Comparison of ENCODE assay signal across 8 mouse cellular contexts in genomic region chr5:51553251-51553650, GRCm38 (mm10). TPM values are rescaled to one million over a fixed set of nuclear protein-coding genes. Genes with fewer than 3 reads are reported as not detected.
A peak's percentile ranks its signal among the peaks of the same experiment; 100 is the strongest.
DNase-seq lines count a peak whose midpoint lies in the region; ATAC-seq and TF ChIP-seq lines count a peak whose summit lies in the region.

No protein-coding gene starts in this region.

- peak overlapping the region; percentile 86 for H3K27ac ChIP-seq in kidney, postnatal 0 days
- peak overlapping the region; percentile 88 for H3K27ac ChIP-seq in embryonic facial prominence, embryonic 14.5 days (replicated peaks; ENCODE audit: low read depth, low read length)
- peak overlapping the region; percentile 88 for H3K27ac ChIP-seq in intestine, embryonic 16.5 days (ENCODE audit: low read length)
- 0 out of 2 replicates have a peak overlapping the region, but pooled peaks have one; percentile 10 for H3K27ac ChIP-seq in neural tube, embryonic 12.5 days

- DNase-seq in kidney, postnatal 0 days (ENCODE audit: low spot score) = no peak
- DNase-seq in kidney, postnatal 25 days = no peak
- DNase-seq in embryonic facial prominence, embryonic 14.5 days (ENCODE audit: low spot score) = peak; percentile 32
- DNase-seq in urinary bladder, postnatal 25 days (ENCODE audit: low spot score) = no peak
- DNase-seq in thymus, postnatal 0 days (ENCODE audit: low spot score) = no peak
- no peak for DNase-seq in spleen, postnatal 10 days (ENCODE audit: low spot score in 2 of 2)

- no peaks in the 10 kb centered on the region for H3K9me3 ChIP-seq in kidney, postnatal 0 days (replicated peaks; ENCODE audit: low read length)
- no peaks in the 10 kb centered on the region for H3K9me3 ChIP-seq in embryonic facial prominence, embryonic 14.5 days (ENCODE audit: control insufficient read depth, low read length)
- no peaks in the 10 kb centered on the region for H3K9me3 ChIP-seq in intestine, embryonic 16.5 days (ENCODE audit: control insufficient read depth, low read length)
- no peaks in the 10 kb centered on the region for H3K9me3 ChIP-seq in neural tube, embryonic 12.5 days

- peak overlapping the region; percentile 72 for H3K4me2 ChIP-seq in kidney, postnatal 0 days (ENCODE audit: low read length)
- H3K4me2 ChIP-seq in embryonic facial prominence, embryonic 14.5 days (ENCODE audit: low read depth, low read length) = peak overlapping the region; percentile 70
- peak overlapping the region; percentile 75 for H3K4me2 ChIP-seq in intestine, embryonic 16.5 days (ENCODE audit: low read depth, low read length)
- peak overlapping the region; percentile 71 for H3K4me2 ChIP-seq in neural tube, embryonic 12.5 days (replicated peaks)

- no peaks in the 10 kb centered on the region for H3K4me1 ChIP-seq in kidney, postnatal 0 days (replicated peaks; ENCODE audit: insufficient read depth, low read length)
- peaks cover 7% of the 10 kb centered on the region for H3K4me1 ChIP-seq in embryonic facial prominence, embryonic 14.5 days (ENCODE audit: control insufficient read depth, insufficient read depth, low read length)
- H3K4me1 ChIP-seq in intestine, embryonic 16.5 days (ENCODE audit: control insufficient read depth, insufficient read depth, low read length) = peaks cover 8% of the 10 kb centered on the region
- peaks cover 9% of the 10 kb centered on the region for H3K4me1 ChIP-seq in neural tube, embryonic 12.5 days

- peak overlapping the region; percentile 64 for H3K9ac ChIP-seq in kidney, postnatal 0 days (ENCODE audit: low read depth, low read length)
- peak overlapping the region; percentile 59 for H3K9ac ChIP-seq in embryonic facial prominence, embryonic 14.5 days (ENCODE audit: low read depth, low read length)
- H3K9ac ChIP-seq in intestine, embryonic 16.5 days (ENCODE audit: low read depth, low read length) = peak overlapping the region; percentile 70
- 0 out of 2 replicates have a peak overlapping the region, but pooled peaks have one; percentile 45 for H3K9ac ChIP-seq in neural tube, embryonic 12.5 days

- no peak for ATAC-seq in kidney, postnatal 0 days (replicated peaks; ENCODE audit: low FRiP score, low read depth)
- no peak for ATAC-seq in embryonic facial prominence, embryonic 14.5 days (ENCODE audit: low read depth)
- peak; percentile 21 for ATAC-seq in intestine, embryonic 16.5 days
- ATAC-seq in neural tube, embryonic 12.5 days (ENCODE audit: low FRiP score, low read depth) = no peak

- H3K4me3 ChIP-seq in kidney, postnatal 0 days (replicated peaks; ENCODE audit: low read depth, low read length) = peak overlapping the region; percentile 59
- H3K4me3 ChIP-seq in embryonic facial prominence, embryonic 14.5 days (ENCODE audit: low read depth, low read length) = peak overlapping the region; percentile 50
- peak overlapping the region; percentile 67 for H3K4me3 ChIP-seq in intestine, embryonic 16.5 days (ENCODE audit: low read length)
- peak overlapping the region; percentile 41 for H3K4me3 ChIP-seq in neural tube, embryonic 12.5 days

- WGBS in kidney, postnatal 0 days = 5% methylated on average over 5 of the region's 5 CpGs
- 6% methylated on average over 5 of the region's 5 CpGs for WGBS in embryonic facial prominence, embryonic 14.5 days
- 2% methylated on average over 5 of the region's 5 CpGs for WGBS in intestine, embryonic 16.5 days
- 10% methylated on average over 5 of the region's 5 CpGs for WGBS in neural tube, embryonic 12.5 days

- H3K36me3 ChIP-seq in kidney, postnatal 0 days (ENCODE audit: insufficient read depth, low read length) = no peaks in the 10 kb centered on the region
- H3K36me3 ChIP-seq in embryonic facial prominence, embryonic 14.5 days (ENCODE audit: control insufficient read depth, insufficient read depth, low read length) = no peaks in the 10 kb centered on the region
- no peaks in the 10 kb centered on the region for H3K36me3 ChIP-seq in intestine, embryonic 16.5 days (ENCODE audit: control insufficient read depth, insufficient read depth, low read length)
- no peaks in the 10 kb centered on the region for H3K36me3 ChIP-seq in neural tube, embryonic 12.5 days

- H3K27me3 ChIP-seq in kidney, postnatal 0 days (ENCODE audit: insufficient read depth, low read length) = no peaks in the 10 kb centered on the region
- H3K27me3 ChIP-seq in embryonic facial prominence, embryonic 14.5 days (replicated peaks; ENCODE audit: control insufficient read depth, insufficient read depth, low read length) = no peaks in the 10 kb centered on the region
- no peaks in the 10 kb centered on the region for H3K27me3 ChIP-seq in intestine, embryonic 16.5 days (replicated peaks; ENCODE audit: control insufficient read depth, insufficient read depth, low read length)
- H3K27me3 ChIP-seq in neural tube, embryonic 12.5 days (replicated peaks) = no peaks in the 10 kb centered on the region

- TF ChIP-seq CTCF in kidney, postnatal 0 days (IDR thresholded peaks at IDR 0.05; ENCODE audit: low read depth) = no peak

RNA-seq across cellular contexts. Expression of gene Ppargc1a, which starts 14.3 kb away (rescaled TPM):
- polyA plus RNA-seq in kidney, postnatal 0 days (2015; fragmentation: Nextera tagmentation; extraction: Ambion mirVana) = 30.1 and 32.1 TPM in 2 replicates
- 4.6 and 4.9 TPM in 2 replicates for polyA plus RNA-seq in embryonic facial prominence, embryonic 14.5 days (2014; fragmentation: Nextera tagmentation; extraction: Ambion mirVana)
- polyA plus RNA-seq in intestine, embryonic 16.5 days (2015; fragmentation: Nextera tagmentation; extraction: Ambion mirVana) = 8.9 and 10.5 TPM in 2 replicates
- 3.8 and 4.2 TPM in 2 replicates for polyA plus RNA-seq in neural tube, embryonic 12.5 days (2016; fragmentation: Nextera tagmentation; extraction: Ambion mirVana)
- polyA plus RNA-seq in thymus, postnatal 0 days (2015; fragmentation: Nextera tagmentation; extraction: Ambion mirVana) = 0.07 and 0.28 TPM in 2 replicates

Comparison
In these comparisons a context has a peak if more than half of its experiments do, and no peak if none do; other contexts are left out.
1. H3K27ac ChIP-seq: peak in every context shown above with its lines; median percentile 88 in embryonic facial prominence, embryonic 14.5 days; 88 in intestine, embryonic 16.5 days; 86 in kidney, postnatal 0 days; 10 in neural tube, embryonic 12.5 days.